Mouse (Mus musculus) c-Kit-negative CD71-positive TER-119-positive erythroid progenitor cells, embryonic 14.5 days (primary cell): ENCODE data around the gene B4galt2.
A peak's percentile ranks its signal among the peaks of the same experiment; 100 is the strongest.

Experiments
- DNase-seq: peaks from one replicate; pipeline ENCODE4 v3.0.0-alpha.2; 2013; ENCODE audit warnings: low read depth, low spot score

B4galt2 gene

GRCm38 (mm10) chr4:117908834-117909453 is 25.7 kb upstream of the B4galt2 start:
- no peak for DNase-seq

GRCm38 (mm10) chr4:117906196-117906595 is 22.9 kb upstream of the B4galt2 start:
- no peak for DNase-seq

- no peak for DNase-seq
Observed at GRCm38 (mm10) chr4:117904761-117905160, 21.5 kb upstream of the B4galt2 start.

GRCm38 (mm10) chr4:117904094-117904493 is 20.8 kb upstream of the B4galt2 start:
- no peak for DNase-seq

- no peak for DNase-seq
Observed at GRCm38 (mm10) chr4:117898111-117898510, 14.8 kb upstream of the B4galt2 start.

- DNase-seq: no peak
Observed at GRCm38 (mm10) chr4:117896031-117896430, 12.7 kb upstream of the B4galt2 start.

- no peak for DNase-seq
Observed at GRCm38 (mm10) chr4:117895339-117895738, 12.1 kb upstream of the B4galt2 start.

- no peak for DNase-seq
Observed at GRCm38 (mm10) chr4:117894601-117895000, 11.3 kb upstream of the B4galt2 start.

GRCm38 (mm10) chr4:117893376-117893775 is 10.1 kb upstream of the B4galt2 start:
- no peak for DNase-seq

GRCm38 (mm10) chr4:117891738-117892161 is 8.5 kb upstream of the B4galt2 start, which contains the start of gene Dph2:
TSS of gene Dph2 (minus strand) at chr4:117892032.
- DNase-seq: peak; percentile 75

GRCm38 (mm10) chr4:117890750-117891149 is 7.5 kb upstream of the B4galt2 start:
- no peak for DNase-seq

GRCm38 (mm10) chr4:117890031-117890430 is 6.7 kb upstream of the B4galt2 start:
- no peak for DNase-seq

- DNase-seq: no peak
Observed at GRCm38 (mm10) chr4:117889471-117889870, 6.2 kb upstream of the B4galt2 start.

GRCm38 (mm10) chr4:117887920-117888319 is 4.6 kb upstream of the B4galt2 start:
- no peak for DNase-seq

- peak; percentile 82 for DNase-seq
Observed at GRCm38 (mm10) chr4:117887133-117887532, 3.8 kb upstream of the B4galt2 start, which contains the start of gene Atp6v0b. TSS of gene Atp6v0b (minus strand) at chr4:117887333.

GRCm38 (mm10) chr4:117886644-117887043 is 3.4 kb upstream of the B4galt2 start:
- DNase-seq: no peak

GRCm38 (mm10) chr4:117885994-117886393 is 2.7 kb upstream of the B4galt2 start:
- no peak for DNase-seq

- no peak for DNase-seq
Observed at GRCm38 (mm10) chr4:117885093-117885492, 1.8 kb upstream of the B4galt2 start.

GRCm38 (mm10) chr4:117884146-117884545 is 859 bp upstream of the B4galt2 start:
- no peak for DNase-seq

- DNase-seq: no peak
Observed at GRCm38 (mm10) chr4:117878703-117879102, 4.6 kb downstream of the B4galt2 start.

- no peak for DNase-seq
Observed at GRCm38 (mm10) chr4:117878301-117878700, 5.0 kb downstream of the B4galt2 start.

GRCm38 (mm10) chr4:117873615-117874014 is 9.7 kb downstream of the B4galt2 start:
- DNase-seq: no peak

GRCm38 (mm10) chr4:117872471-117872886 is 10.8 kb downstream of the B4galt2 start, which contains the start of gene Ccdc24:
TSS of gene Ccdc24 (minus strand) at chr4:117872557.
- no peak for DNase-seq

GRCm38 (mm10) chr4:117871787-117872186 is 11.5 kb downstream of the B4galt2 start:
- DNase-seq: no peak
